Mouse (Mus musculus) macrophage (primary cell): Measurements from ENCODE around the gene Pcyox1. TPM values are rescaled to one million over a fixed set of nuclear protein-coding genes. Genes with fewer than 3 reads are reported as not detected.

Experiments used
- H3K27ac ChIP-seq: fragments of 350-480 bp; formaldehyde crosslinking; 2 replicates; pipeline ENCODE4 v1.9.0; 2021
- H3K36me3 ChIP-seq: fragments of 350-480 bp; formaldehyde crosslinking; 2 replicates; pipeline ENCODE4 v1.9.0; 2021; ENCODE audit errors: inconsistent target
- H3K4me3 ChIP-seq: fragments of 350-480 bp; formaldehyde crosslinking; 2 replicates; pipeline ENCODE4 v1.9.0; 2021; ENCODE audit errors: inconsistent target
- H3K79me2 ChIP-seq: fragments of 350-480 bp; formaldehyde crosslinking; 2 replicates; pipeline ENCODE4 v1.9.0; 2021; ENCODE audit errors: inconsistent target
- WGBS: methylation state at CpG from one replicate; pipeline ENCODE4 v1.1.7; 2026; ENCODE audit warnings: inconsistent platforms; ENCODE audit not compliant: missing documents; 5-methylcytosine and 5-hydroxymethylcytosine counted together
- polyA plus RNA-seq: library from polyadenylated mRNA; stranded (reverse); fragments of 250-400 nt; gene quantifications from 3 replicates; pipeline ENCODE4 v1.2.4, GENCODE M21; 2018; ENCODE audit warnings: inconsistent platforms
- total RNA-seq, 78 experiments: library from RNA; depleted of rRNA; stranded (reverse); fragments of 250-400 nt; gene quantifications; 1 replicate in 9 of 78; 2 replicates in 24 of 78; 3 replicates in 43 of 78; 4 replicates in 2 of 78; pipeline ENCODE4 v1.2.4; 2018; ENCODE audit warnings: inconsistent platforms in 56 of 78

Pcyox1 gene
- 10 to 100 TPM in 19 of 26 experiments, 1 to 10 TPM in 7; 4.0 to 68.5 (median 23.6) TPM for total RNA-seq (2018; cell fraction: chromatin; rRNA removed)
- 100 to 1,000 TPM in 16 of 26 experiments, 10 to 100 TPM in 10; 71.2 to 169 (median 108) TPM for total RNA-seq (2018; cell fraction: cytosol; rRNA removed)
- total RNA-seq (2018; cell fraction: nucleus; rRNA removed), result 100 to 1,000 TPM in 11 of 26 experiments, 10 to 100 TPM in 15; 38.8 to 158 (median 98.4) TPM
- 69.4 to 127 TPM (median 122 TPM) in 3 replicates for polyA plus RNA-seq

GRCm38 (mm10) chr6:86396581-86397256 is at the start of gene Pcyox1:
TSS of gene Pcyox1 (minus strand) at chr6:86397154.
- Histone ChIP-seq H3K27ac (peak within 1 kb of the TSS; percentile 77), H3K4me3 (peak within 1 kb of the TSS; percentile 79), H3K36me3 (peaks cover 8% of the 10 kb centered on the region), H3K79me2 (peaks cover 25% of the 10 kb centered on the region)
- 1% methylated on average over 50 of the region's 51 CpGs for WGBS

GRCm38 (mm10) chr6:86445551-86445950 is 48.6 kb upstream of the Pcyox1 start:
- H3K36me3 ChIP-seq, result peaks cover 34% of the 10 kb centered on the region
- peaks cover 6% of the 10 kb centered on the region; the same call in 1 of the 2 replicates for H3K79me2 ChIP-seq
- H3K27ac ChIP-seq, result no peak overlapping the region
- WGBS, result 91% methylated on average over 18 of the region's 18 CpGs
- H3K4me3 ChIP-seq, result no peak overlapping the region

- no peak overlapping the region for H3K4me3 ChIP-seq
- no peak overlapping the region for H3K27ac ChIP-seq
- 92% methylated on average over 10 of the region's 10 CpGs for WGBS
- peaks cover 17% of the 10 kb centered on the region; the same call in 1 of the 2 replicates for H3K36me3 ChIP-seq
- peaks cover 17% of the 10 kb centered on the region for H3K79me2 ChIP-seq
Observed at GRCm38 (mm10) chr6:86441571-86441970, 44.6 kb upstream of the Pcyox1 start.

DNA sequence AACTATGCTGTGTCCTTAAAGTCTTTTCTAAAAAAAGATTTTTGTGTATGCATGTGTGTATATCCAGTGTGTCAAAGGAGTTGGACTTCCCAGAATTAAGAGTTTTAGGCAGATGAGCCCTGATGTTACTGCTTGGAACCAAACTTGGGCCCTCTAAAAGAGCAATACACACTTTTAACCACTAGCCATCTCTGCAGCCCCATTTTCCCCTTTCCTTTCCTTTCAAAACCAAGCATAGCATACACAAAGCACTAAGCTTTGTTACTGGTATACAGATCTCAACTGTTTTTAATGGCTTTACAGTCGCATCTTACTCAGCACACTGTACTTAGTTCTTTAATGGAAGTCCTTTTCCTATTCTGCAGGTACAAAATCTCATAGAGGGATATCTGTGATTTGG is 42.6 kb upstream of the Pcyox1 start:
- Histone ChIP-seq H3K4me3 (peak overlapping the region; percentile 89), H3K36me3 (peaks cover 9% of the 10 kb centered on the region; the same call in 1 of the 2 replicates), H3K27ac (peak overlapping the region; percentile 96), H3K79me2 (peaks cover 17% of the 10 kb centered on the region)
- 86% methylated on average over 1 of the region's 1 CpGs for WGBS

DNA sequence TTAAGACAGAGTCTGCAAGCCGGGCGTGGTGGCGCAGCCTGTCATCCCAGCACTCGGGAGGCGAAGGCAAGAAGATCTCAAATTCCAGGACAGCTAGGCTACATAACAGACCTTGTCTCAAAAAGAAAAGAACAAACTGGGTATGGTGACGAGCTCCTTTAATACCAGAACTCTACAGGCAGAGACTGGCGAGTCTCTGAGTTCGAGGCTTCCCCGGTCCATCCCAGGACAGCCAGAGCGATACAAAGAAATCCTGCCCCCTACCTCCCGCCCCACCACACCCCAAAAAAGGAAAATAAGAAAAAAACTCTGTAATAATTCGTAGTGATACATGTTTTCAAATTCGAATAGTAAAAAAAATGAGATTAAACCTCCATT is 42.2 kb upstream of the Pcyox1 start:
- Histone ChIP-seq H3K27ac (peak overlapping the region; percentile 96), H3K36me3 (peaks cover 5% of the 10 kb centered on the region; the same call in 1 of the 2 replicates), H3K79me2 (peaks cover 17% of the 10 kb centered on the region), H3K4me3 (peak overlapping the region; percentile 89)
- 3% methylated on average over 13 of the region's 13 CpGs for WGBS

- H3K79me2 ChIP-seq, result peaks cover 17% of the 10 kb centered on the region
- WGBS, result 1% methylated on average over 57 of the region's 59 CpGs
- H3K36me3 ChIP-seq, result no peaks in the 10 kb centered on the region; the same call in 1 of the 2 replicates
Observed at GRCm38 (mm10) chr6:86438272-86439118, 41.5 kb upstream of the Pcyox1 start, which contains the start of gene C87436. TSS of gene C87436 (plus strand) at chr6:86438374.

DNA sequence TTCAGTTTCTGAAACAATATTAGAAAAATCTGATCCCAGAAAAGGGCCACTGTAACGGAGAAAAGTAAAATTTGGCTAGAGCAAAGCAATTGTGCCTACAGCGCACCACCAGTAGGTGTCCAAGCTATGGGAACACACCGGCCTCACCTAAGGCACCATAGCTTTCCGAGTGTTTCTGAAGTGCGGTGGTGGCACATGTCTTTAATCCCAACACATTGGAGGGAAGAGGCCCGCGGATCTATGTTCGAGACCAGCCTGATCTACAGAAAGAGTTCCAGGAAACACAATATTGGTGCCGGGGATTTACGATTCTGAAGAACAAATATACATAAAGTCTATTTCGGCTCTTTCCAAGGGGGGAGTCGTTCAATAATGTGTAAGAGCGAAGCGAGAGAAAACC is 40.8 kb upstream of the Pcyox1 start:
- Histone ChIP-seq H3K4me3 (peak overlapping the region; percentile 89), H3K27ac (peak overlapping the region; percentile 96), H3K79me2 (peaks cover 17% of the 10 kb centered on the region), H3K36me3 (no peaks in the 10 kb centered on the region)
- WGBS, result 5% methylated on average over 14 of the region's 14 CpGs

More at GRCm38 (mm10) chr6:86438272-86439118, 41.5 kb upstream of the Pcyox1 start, which contains the start of gene C87436:
- Histone ChIP-seq H3K4me3 (peak within 1 kb of the TSS; percentile 89), H3K27ac (peak within 1 kb of the TSS; percentile 96)

GRCm38 (mm10) chr6:86433696-86434095 is 36.7 kb upstream of the Pcyox1 start:
- H3K36me3 ChIP-seq, result 0 out of 2 replicates have a peak, but pooled peaks cover 2% of the 10 kb centered on the region
- no peaks in the 10 kb centered on the region for H3K79me2 ChIP-seq
- H3K27ac ChIP-seq, result no peak overlapping the region
- WGBS, result 100% methylated on average over 1 of the region's 1 CpGs
- no peak overlapping the region for H3K4me3 ChIP-seq

DNA sequence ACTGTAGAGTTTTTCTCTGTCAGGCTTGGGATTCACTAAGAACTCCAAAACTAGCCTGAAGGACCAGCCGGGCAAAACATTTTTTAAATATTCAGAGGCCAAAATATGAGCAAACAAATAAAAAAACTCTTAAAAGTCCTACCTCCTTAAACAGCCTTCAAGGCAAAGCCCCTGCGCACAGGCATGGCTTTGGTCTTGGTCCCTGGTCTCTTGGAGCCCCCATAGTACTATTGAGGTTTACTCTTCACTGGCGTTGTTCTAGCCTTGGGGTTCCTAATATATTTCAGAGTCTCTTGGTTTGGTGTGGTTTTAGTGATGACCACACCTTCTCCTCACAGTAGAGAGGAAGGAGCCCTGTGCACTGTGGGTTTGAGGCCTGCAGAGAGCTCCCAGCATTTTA is 34.6 kb upstream of the Pcyox1 start:
- H3K4me3 ChIP-seq, result no peak overlapping the region
- no peak overlapping the region for H3K27ac ChIP-seq
- H3K36me3 ChIP-seq, result peaks cover 20% of the 10 kb centered on the region
- WGBS, result 97% methylated on average over 3 of the region's 3 CpGs
- H3K79me2 ChIP-seq, result no peaks in the 10 kb centered on the region

DNA sequence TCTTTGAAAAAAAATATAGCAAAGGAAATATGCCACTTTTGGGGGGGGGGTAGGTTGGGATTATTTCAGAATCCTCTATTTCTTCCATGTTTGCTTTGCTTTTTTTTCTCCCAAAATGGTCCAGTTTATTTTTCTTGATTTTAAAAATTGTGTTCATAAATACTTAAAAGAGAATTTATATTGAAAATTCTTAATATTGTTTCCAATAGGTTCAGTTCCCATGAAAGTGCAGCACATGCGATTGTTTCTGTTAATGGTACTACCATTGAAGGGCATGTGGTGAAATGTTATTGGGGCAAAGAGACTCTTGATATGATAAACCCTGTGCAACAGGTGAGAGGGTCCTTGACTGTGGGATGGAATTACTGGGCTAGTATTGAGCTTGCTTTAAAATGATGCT is 29.4 kb upstream of the Pcyox1 start, which contains the start of gene Gm44790:
Gene Gm44790 (plus strand): TSS at position 301 of the 400 bp plus-strand sequence.
- no peak within 1 kb of the TSS for H3K27ac ChIP-seq
- no peaks in the 10 kb centered on the region for H3K79me2 ChIP-seq
- peaks cover 39% of the 10 kb centered on the region for H3K36me3 ChIP-seq
- WGBS, result 100% methylated on average over 1 of the region's 1 CpGs
- no peak within 1 kb of the TSS for H3K4me3 ChIP-seq

GRCm38 (mm10) chr6:86420491-86420890 is 23.5 kb upstream of the Pcyox1 start:
- Histone ChIP-seq H3K79me2 (no peaks in the 10 kb centered on the region), H3K27ac (no peak overlapping the region), H3K36me3 (peaks cover 44% of the 10 kb centered on the region), H3K4me3 (no peak overlapping the region)
- 94% methylated on average over 6 of the region's 6 CpGs for WGBS

DNA sequence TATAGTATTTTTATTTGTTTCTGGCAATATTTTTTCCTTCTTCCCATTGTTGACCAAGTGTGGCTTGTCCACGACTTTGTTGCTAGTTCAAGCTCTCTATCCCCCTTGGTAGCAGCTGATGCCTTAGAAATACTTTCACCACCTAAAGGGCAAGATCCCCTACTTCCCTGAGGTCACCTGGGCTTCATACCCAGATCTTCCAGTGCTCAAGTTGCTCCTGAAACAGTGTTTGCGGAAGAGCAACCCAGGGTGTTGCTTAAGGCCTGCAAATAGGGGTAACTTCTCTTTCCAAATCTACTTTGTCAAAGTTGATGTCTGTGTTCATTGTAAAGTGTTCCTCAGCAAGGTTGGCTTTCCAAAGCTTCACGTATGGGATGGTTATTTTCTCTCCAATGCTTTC is 22.3 kb upstream of the Pcyox1 start:
- WGBS, result 79% methylated on average over 3 of the region's 3 CpGs
- peaks cover 39% of the 10 kb centered on the region for H3K36me3 ChIP-seq
- H3K4me3 ChIP-seq, result no peak overlapping the region
- H3K79me2 ChIP-seq, result no peaks in the 10 kb centered on the region
- H3K27ac ChIP-seq, result no peak overlapping the region

DNA sequence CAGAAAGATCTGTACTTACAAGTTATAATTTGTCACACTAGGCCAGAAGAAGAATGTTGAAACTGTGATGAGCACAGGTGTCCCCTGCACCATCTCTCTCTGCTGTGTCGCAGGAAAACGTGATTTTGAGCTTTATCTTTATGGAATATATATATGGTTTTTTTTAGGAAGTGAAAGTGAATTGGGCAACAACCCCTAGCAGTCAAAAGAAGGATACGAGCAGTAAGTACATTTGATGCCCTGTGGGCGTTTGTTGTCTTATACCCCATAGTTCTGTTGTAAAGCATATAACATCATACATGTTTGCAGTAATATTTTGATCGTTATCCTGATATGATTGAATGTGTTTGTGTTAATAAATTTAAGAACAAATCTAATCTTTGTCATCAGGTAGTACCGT is 21.8 kb upstream of the Pcyox1 start:
- H3K36me3 ChIP-seq, result peaks cover 34% of the 10 kb centered on the region
- WGBS, result 22% methylated on average over 6 of the region's 6 CpGs
- no peak overlapping the region for H3K27ac ChIP-seq

DNA sequence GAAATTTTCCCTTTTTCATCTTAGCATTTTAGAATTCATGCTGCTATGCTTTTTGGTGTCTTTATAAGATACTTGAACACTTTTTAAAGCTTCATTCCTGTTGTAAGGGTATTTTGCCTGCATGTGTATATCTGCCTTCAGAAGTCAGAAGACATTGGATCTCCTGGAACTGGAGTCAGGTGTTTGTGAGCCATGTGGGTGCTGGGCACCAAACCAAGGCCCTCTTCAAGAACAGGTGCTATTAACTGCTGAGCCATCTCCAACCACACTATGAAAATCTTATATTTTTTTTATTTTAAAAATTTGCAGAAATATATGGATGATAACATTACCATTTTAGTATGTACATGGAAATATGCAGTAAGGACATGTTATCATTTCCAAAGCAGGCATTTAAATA is 9.4 kb upstream of the Pcyox1 start:
- no peak overlapping the region for H3K4me3 ChIP-seq
- no peak overlapping the region for H3K27ac ChIP-seq
- H3K36me3 ChIP-seq, result no peaks in the 10 kb centered on the region
- H3K79me2 ChIP-seq, result peaks cover 67% of the 10 kb centered on the region

More for the DNA sequence above, 21.8 kb upstream of the Pcyox1 start:
- Histone ChIP-seq H3K4me3 (no peak overlapping the region), H3K79me2 (no peaks in the 10 kb centered on the region)
